Mouse (Mus musculus): ENCODE measurements around the gene Cope.

- TF ChIP-seq CTCF (IDR thresholded peaks at IDR 0.05; ENCODE audit: low read depth) (peak; percentile 23; the same call in 1 of the 2 replicates), EP300 (IDR thresholded peaks at IDR 0.05; ENCODE audit: low read depth) (no peak)
Measured at GRCm38 (mm10) chr8:70360769-70361168, 58.5 kb downstream of the Cope start.
